Mouse (Mus musculus) central nervous system, embryonic 14 days (tissue): ENCODE measurements around the gene Helb. TPM values are rescaled to one million over a fixed set of nuclear protein-coding genes. Genes with fewer than 3 reads are reported as not detected.

Source experiments
- polyA plus RNA-seq: library from polyadenylated mRNA; depleted of rRNA; stranded (reverse); fragments of >200 nt; gene quantifications from 2 replicates; pipeline ENCODE4 v1.2.3, GENCODE M21; 2012; rRNA removed

The Helb gene
- polyA plus RNA-seq, result 5.7 and 6.4 TPM in 2 replicates

DNA sequence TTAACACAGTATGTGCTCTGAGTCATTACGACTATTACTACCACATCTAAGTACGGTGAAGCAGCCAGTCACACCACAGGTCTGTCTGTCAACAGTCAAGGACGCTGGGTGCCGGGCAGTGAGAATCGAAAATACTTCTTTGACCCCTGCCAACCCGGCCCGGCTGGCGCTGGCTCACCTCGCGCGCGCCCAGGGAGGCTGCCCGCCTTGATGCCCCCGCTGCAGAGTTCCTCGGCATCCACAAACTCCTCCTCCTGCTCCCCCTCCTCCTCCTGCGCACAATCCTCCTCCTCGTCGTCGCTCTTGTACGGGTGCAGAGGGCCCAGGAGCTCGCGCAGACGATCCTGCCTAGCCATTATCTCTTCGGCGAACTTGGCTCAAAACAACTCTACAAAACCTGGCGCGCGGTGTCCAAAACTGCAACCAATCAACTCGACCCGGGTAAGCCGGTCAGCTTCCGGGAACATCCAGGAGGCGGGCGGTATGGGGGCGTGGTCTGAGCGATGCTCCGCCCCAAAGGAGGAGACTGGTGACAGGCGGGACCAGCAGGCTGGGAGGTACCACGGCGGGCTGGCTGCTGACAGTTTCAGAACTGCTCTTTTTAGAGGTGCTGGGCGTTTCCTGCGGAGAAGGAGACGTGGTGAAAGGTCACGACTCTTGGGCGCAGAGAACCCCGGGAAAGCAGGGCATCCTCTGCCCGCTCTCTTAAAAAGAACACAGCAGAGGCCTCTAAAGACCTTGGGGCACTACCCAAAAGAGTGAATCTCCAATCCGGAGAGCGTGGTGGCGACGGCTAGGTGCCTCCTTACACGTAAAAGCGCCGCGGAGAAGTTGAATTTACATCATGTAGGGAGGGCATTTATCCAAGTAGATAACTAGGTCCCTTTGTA is at the start of gene Helb:
Helb (minus strand) TSS at position 481 of the 890 bp plus-strand sequence.

Other genes with a start within 250 kb of the Helb start
- 78.0 and 81.8 TPM in 2 replicates for gene Tmbim4, start 88.6 kb upstream of the Helb start, polyA plus RNA-seq
- gene Irak3, start 89.1 kb upstream of the Helb start, polyA plus RNA-seq, result 0.39 and 1.1 TPM in 2 replicates
- 32.7 and 34.0 TPM in 2 replicates for gene Llph, start 114.1 kb upstream of the Helb start, polyA plus RNA-seq